Mouse (Mus musculus): ENCODE measurements around the gene Cd4. TPM values are rescaled to one million over a fixed set of nuclear protein-coding genes. Genes with fewer than 3 reads are reported as not detected.
"Not testable (repeated sequence)": the region's sequence is repeated elsewhere in the genome, so short reads cannot be mapped to it uniquely, and the experiment has no call there.

Gene Cd4
- polyA plus RNA-seq, 1 experiment from 2014 or later = 0.08 TPM

DNA sequence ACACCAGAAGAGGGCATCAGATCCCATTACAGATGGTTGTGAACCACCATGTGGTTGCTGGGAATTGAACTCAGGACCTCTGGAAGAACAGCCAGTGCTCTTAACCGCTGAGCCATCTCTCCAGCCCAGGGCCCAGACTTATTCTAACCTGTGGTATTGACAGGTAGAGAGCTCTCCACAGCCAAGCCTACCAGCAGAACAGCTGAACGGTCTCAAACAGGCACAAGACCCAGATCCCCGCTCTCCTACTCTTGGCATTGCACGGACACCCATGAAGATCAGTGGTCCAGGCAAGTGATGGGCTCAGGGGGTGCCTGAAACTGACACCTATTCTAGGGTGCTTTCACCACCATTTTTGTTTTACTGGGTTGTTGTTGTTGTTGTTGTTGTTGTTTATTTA lies 56.8 kb downstream of the Cd4 start:
- H3K9ac ChIP-seq = peak overlapping the region; percentile 41; the same call in 1 of the 2 replicates

DNA sequence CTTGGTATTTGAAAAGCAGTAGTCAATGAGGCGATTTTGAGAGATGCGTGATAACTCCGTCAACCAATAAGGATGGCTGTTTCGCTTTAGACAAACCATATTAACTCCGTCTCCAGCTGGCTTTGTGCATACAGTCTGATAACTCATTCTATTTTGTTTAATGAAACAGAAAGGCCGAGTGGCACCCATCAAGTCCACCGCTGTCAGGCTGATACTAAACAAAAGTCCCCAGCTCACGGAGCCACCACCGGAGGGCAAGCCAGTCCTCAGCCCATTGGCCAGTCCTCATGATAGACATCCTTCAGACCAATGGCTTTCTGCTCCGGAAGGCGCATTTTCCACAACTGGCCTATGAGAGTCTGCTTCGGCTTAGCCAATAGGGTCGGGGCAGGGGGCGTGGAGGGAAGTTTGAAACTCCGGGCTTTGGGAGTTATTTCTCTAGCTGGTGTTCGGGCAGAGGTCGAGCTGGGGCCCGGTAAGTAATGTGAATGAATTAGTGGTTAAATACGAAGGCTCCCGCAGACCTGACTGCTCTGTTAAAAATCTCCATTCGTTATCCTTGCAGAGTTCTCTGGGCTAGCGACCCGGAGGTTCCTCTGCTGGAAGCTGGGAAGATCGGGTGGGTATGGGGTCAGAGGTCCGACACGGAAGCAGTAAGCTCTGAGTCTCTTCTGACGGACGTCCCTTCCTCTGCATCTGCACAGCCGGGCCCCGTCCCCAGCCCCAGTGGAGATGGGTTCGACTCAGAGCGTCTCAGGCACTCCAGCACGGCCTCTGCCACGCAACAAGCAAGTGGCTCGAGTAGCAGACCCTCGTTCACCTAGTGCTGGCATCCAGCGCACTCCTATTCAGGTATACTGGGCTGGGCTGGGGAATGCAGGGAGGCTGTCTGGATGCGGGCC lies 58.0 kb downstream of the Cd4 start:
- H3K4me3 ChIP-seq = peak overlapping the region; percentile 56
- peaks cover 51% of the 10 kb centered on the region for H3K36me3 ChIP-seq (ENCODE audit: poor library complexity, severe bottlenecking)
- peak overlapping the region; percentile 89 for H3K27ac ChIP-seq
- peaks cover 51% of the 10 kb centered on the region for H3K4me1 ChIP-seq
- H3K9ac ChIP-seq = peak overlapping the region; percentile 84
- ATAC-seq = peak; percentile 88
- no peaks in the 10 kb centered on the region for H3K9me3 ChIP-seq (replicated peaks)
- peak overlapping the region; percentile 80 for H3K4me2 ChIP-seq
- WGBS = under 1% methylated on average over 38 of the region's 38 CpGs
- no peaks in the 10 kb centered on the region for H3K27me3 ChIP-seq

More for the DNA sequence above, 56.8 kb downstream of the Cd4 start:
- not testable (repeated sequence) for ATAC-seq; H3K27ac ChIP-seq; H3K27me3 ChIP-seq; H3K9me3 ChIP-seq (replicated peaks)
- Histone ChIP-seq H3K36me3 (ENCODE audit: poor library complexity, severe bottlenecking) (peaks cover 47% of the 10 kb centered on the region), H3K4me1 (peaks cover 51% of the 10 kb centered on the region), H3K4me3 (peak overlapping the region; percentile 56), H3K4me2 (peak overlapping the region; percentile 80)
- WGBS = 94% methylated on average over 4 of the region's 4 CpGs

GRCm38 (mm10) chr6:124828868-124829798 lies 58.9 kb downstream of the Cd4 start, which contains the start of the genes Usp5 and Cdca3:
TSS of gene Usp5 (minus strand) at chr6:124829484.
TSS of gene Cdca3 (plus strand) at chr6:124829547.
- peak within 1 kb of the TSS; percentile 84 for H3K9ac ChIP-seq
- no peaks in the 10 kb centered on the region for H3K27me3 ChIP-seq
- under 1% methylated on average over 55 of the region's 55 CpGs for WGBS
- H3K36me3 ChIP-seq (ENCODE audit: poor library complexity, severe bottlenecking) = peaks cover 52% of the 10 kb centered on the region
- H3K4me3 ChIP-seq = peak within 1 kb of the TSS; percentile 56
- peaks cover 51% of the 10 kb centered on the region for H3K4me1 ChIP-seq
- peak within 1 kb of the TSS; percentile 89 for H3K27ac ChIP-seq
- no peaks in the 10 kb centered on the region for H3K9me3 ChIP-seq (replicated peaks)
- H3K4me2 ChIP-seq = peak within 1 kb of the TSS; percentile 83
- ATAC-seq = peak; percentile 95

- Histone ChIP-seq H3K9ac (peak overlapping the region; percentile 69), H3K4me3 (peak overlapping the region; percentile 56), H3K9me3 (replicated peaks) (no peaks in the 10 kb centered on the region), H3K27ac (peak overlapping the region; percentile 33), H3K4me2 (peak overlapping the region; percentile 83), H3K4me1 (peaks cover 45% of the 10 kb centered on the region), H3K27me3 (no peaks in the 10 kb centered on the region), H3K36me3 (ENCODE audit: poor library complexity, severe bottlenecking) (peaks cover 55% of the 10 kb centered on the region)
- 26% methylated on average over 10 of the region's 10 CpGs for WGBS
- ATAC-seq = no peak
Measured at GRCm38 (mm10) chr6:124828101-124828592, 59.9 kb downstream of the Cd4 start.

- Histone ChIP-seq H3K9me3 (replicated peaks) (no peaks in the 10 kb centered on the region), H3K4me2 (no peak overlapping the region), H3K4me3 (no peak overlapping the region), H3K4me1 (peaks cover 3% of the 10 kb centered on the region; the same call in 1 of the 2 replicates), H3K36me3 (ENCODE audit: poor library complexity, severe bottlenecking) (peaks cover 96% of the 10 kb centered on the region), H3K27ac (no peak overlapping the region), H3K9ac (no peak overlapping the region), H3K27me3 (no peaks in the 10 kb centered on the region)
- no peak for ATAC-seq
- 96% methylated on average over 4 of the region's 4 CpGs for WGBS
Measured at GRCm38 (mm10) chr6:124822049-124822448, 66.0 kb downstream of the Cd4 start.

DNA sequence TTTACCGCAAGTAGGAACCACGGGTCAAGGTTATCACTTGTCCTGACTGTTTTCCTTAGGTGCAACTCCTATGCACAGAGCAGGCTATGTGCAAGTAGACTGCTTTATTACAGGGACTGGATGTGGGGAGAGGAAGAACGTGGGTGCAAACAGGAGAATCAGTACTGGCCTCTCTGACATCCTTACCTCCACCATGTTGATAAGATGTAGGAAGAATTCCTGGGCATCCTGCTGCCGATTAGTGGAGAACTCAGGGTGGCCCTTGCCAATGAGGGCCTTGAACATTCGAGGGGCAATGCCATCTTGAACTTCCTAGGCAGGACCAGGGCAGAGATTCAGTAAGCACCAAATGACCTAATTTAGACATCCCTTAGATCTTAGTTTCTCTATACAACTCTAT lies 67.1 kb downstream of the Cd4 start:
- H3K9me3 ChIP-seq (replicated peaks) = no peaks in the 10 kb centered on the region
- no peak for ATAC-seq
- no peak overlapping the region for H3K4me2 ChIP-seq
- WGBS = 95% methylated on average over 5 of the region's 5 CpGs
- no peak overlapping the region for H3K4me3 ChIP-seq
- H3K36me3 ChIP-seq (ENCODE audit: poor library complexity, severe bottlenecking) = peaks cover 100% of the 10 kb centered on the region
- H3K9ac ChIP-seq = no peak overlapping the region
- no peaks in the 10 kb centered on the region for H3K4me1 ChIP-seq
- H3K27me3 ChIP-seq = no peaks in the 10 kb centered on the region
- no peak overlapping the region for H3K27ac ChIP-seq

DNA sequence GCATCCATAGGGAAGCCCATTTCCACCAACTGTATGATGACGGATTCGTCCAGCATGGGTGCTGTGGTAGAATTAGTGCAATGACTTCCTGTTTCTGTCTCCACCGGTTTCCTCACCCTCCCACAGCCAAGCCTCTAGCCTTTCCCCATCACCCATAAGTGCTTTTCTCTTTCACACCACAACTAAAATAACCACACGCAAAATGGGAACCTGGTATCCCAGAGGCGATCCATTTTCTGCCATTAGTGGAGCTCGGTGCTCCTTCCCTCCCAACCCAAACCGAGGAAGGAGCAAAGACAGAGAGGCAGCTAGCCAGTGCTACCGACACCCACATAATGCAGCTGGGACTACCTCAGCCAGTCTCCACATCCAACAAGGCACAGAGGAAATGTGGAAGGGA lies 70.0 kb downstream of the Cd4 start:
- H3K9me3 ChIP-seq (replicated peaks) = no peaks in the 10 kb centered on the region
- no peak overlapping the region for H3K27ac ChIP-seq
- peaks cover 81% of the 10 kb centered on the region for H3K36me3 ChIP-seq (ENCODE audit: poor library complexity, severe bottlenecking)
- H3K4me2 ChIP-seq = no peak overlapping the region
- WGBS = 92% methylated on average over 8 of the region's 8 CpGs
- H3K4me1 ChIP-seq = peaks cover 18% of the 10 kb centered on the region
- no peaks in the 10 kb centered on the region for H3K27me3 ChIP-seq
- no peak overlapping the region for H3K4me3 ChIP-seq
- no peak for ATAC-seq
- H3K9ac ChIP-seq = no peak overlapping the region

DNA sequence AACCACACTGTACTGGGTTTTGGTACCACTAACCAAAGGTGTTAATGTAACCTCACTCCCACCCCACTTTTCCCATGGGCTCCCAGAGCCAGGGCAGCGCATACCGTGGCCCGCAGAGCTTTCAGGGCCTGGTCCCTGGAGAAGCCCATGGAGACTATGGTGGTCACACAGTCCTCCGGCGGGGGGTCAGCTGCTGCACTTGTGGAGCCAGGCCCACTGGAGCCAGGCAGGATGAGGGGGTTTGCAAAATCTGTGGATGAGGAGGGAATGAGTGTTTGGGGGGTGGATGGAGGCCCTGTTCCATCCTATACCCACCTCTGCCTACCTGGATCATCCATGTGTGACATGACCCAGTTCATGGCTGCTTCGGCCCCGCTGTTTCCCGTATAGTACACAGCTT lies 70.5 kb downstream of the Cd4 start:
- no peak for ATAC-seq
- Histone ChIP-seq H3K9me3 (replicated peaks) (no peaks in the 10 kb centered on the region), H3K4me2 (no peak overlapping the region), H3K9ac (no peak overlapping the region), H3K4me1 (peaks cover 22% of the 10 kb centered on the region), H3K27ac (no peak overlapping the region), H3K27me3 (no peaks in the 10 kb centered on the region), H3K4me3 (no peak overlapping the region), H3K36me3 (ENCODE audit: poor library complexity, severe bottlenecking) (peaks cover 78% of the 10 kb centered on the region)
- WGBS = 98% methylated on average over 8 of the region's 8 CpGs

DNA sequence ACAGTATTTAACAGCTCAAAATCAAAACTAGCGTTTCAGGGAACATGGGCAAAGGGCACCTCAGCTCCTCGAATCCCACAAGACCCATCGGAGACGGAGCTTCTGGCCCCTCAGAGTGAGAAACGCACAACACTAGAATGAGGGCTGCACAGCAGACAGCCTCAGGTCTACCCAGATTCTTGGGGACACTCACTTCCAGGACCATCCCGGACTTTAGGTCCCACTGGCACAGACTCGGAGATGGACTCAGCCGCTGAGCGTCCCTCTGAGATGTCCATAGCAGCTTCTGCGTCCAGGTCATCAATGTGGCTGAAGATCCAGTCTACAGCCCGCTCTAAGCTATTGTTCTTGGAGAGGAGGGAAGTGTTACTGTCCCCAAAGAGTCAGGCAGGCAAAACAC lies 70.9 kb downstream of the Cd4 start:
- H3K4me2 ChIP-seq = no peak overlapping the region
- peaks cover 78% of the 10 kb centered on the region for H3K36me3 ChIP-seq (ENCODE audit: poor library complexity, severe bottlenecking)
- H3K9ac ChIP-seq = no peak overlapping the region
- H3K9me3 ChIP-seq (replicated peaks) = no peaks in the 10 kb centered on the region
- peaks cover 27% of the 10 kb centered on the region for H3K4me1 ChIP-seq
- no peak overlapping the region for H3K27ac ChIP-seq
- no peak overlapping the region for H3K4me3 ChIP-seq
- ATAC-seq = no peak
- H3K27me3 ChIP-seq = no peaks in the 10 kb centered on the region
- 96% methylated on average over 11 of the region's 11 CpGs for WGBS

DNA sequence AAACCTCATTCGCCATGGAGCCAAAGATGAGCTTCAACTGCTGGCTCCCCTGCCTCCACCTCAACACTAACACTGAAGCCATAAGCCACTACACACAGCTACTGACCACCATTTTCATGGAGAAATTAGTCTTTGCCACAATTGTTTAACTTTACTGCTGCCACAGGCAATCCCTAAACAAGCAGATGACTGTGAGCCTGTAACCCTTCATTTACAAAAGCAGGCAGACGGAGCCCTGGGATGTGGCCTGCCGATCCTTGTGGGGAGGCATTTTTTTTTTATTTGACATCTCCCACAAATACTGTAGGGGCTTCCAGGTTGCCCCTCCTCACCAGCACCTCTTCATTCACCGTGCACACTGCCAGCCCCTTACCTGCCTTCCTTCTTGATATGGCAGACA lies 71.4 kb downstream of the Cd4 start:
- 96% methylated on average over 4 of the region's 4 CpGs for WGBS

DNA sequence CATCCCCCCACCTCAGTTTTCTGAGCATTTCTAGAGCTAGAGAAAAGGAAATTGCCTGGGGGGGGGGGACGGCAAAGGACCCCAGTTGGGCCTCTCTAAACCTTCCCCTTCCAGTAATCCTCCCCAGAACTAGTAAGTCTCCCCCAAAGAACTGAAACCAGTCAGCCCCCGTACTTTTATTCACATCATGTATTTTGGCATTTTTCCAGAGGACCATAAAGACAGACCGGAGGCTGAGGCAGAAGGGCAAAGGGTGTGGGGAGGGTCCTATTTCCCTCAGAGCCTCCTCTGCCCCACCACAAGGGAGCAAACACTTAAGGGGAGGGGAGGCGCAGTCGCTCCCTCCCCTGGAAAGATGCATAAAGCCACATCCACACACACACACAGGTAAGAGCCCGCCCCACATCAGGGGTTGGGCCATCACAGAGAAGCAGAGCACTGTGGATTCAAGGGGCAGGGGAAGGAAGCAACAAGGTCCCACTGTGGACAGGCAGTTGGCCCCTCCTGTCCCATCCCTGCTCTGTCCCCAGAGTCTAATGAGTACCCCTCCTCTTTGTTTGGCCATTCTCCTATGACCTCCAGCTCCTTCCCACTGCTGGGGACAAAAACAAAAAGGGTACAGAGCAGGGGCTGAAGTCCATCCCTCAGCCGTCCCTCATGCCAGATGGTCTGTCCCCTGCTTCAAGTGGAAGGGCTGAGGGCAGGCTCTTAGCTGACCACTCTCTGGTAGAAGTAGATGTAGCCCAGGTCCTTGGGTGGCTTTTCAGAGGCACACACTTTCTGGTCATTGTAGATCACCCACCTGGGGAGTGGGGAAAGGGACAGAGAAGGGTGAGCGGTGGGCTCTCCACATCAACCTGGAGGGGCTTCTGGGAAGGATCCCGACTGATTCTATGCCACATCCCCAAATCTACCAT lies 72.9 kb downstream of the Cd4 start:
- ATAC-seq = no peak
- H3K9ac ChIP-seq = peak overlapping the region; percentile 23
- H3K9me3 ChIP-seq (replicated peaks) = no peaks in the 10 kb centered on the region
- 0 out of 2 replicates have a peak overlapping the region, but pooled peaks have one; percentile 80 for H3K4me2 ChIP-seq
- H3K4me3 ChIP-seq = no peak overlapping the region
- WGBS = 66% methylated on average over 9 of the region's 9 CpGs
- peaks cover 34% of the 10 kb centered on the region for H3K4me1 ChIP-seq
- no peak overlapping the region; the same call in 1 of the 2 replicates for H3K27ac ChIP-seq
- no peaks in the 10 kb centered on the region for H3K27me3 ChIP-seq
- peaks cover 78% of the 10 kb centered on the region for H3K36me3 ChIP-seq (ENCODE audit: poor library complexity, severe bottlenecking)

More for the DNA sequence above, 71.4 kb downstream of the Cd4 start:
- Histone ChIP-seq H3K27me3 (no peaks in the 10 kb centered on the region), H3K27ac (no peak overlapping the region), H3K36me3 (ENCODE audit: poor library complexity, severe bottlenecking) (peaks cover 78% of the 10 kb centered on the region), H3K4me2 (no peak overlapping the region), H3K4me1 (peaks cover 29% of the 10 kb centered on the region), H3K9me3 (replicated peaks) (no peaks in the 10 kb centered on the region), H3K4me3 (no peak overlapping the region), H3K9ac (no peak overlapping the region)
- ATAC-seq = no peak

Data from forebrain, embryonic 13.5 days (tissue).